Mouse (Mus musculus): ENCODE measurements around the gene Lrpprc. TPM values are rescaled to one million over a fixed set of nuclear protein-coding genes. Genes with fewer than 3 reads are reported as not detected.

Gene Lrpprc
- polyA plus RNA-seq, 1 experiment from 2014 or later = 56.6 TPM

GRCm38 (mm10) chr17:84758374-84758773 lies 32.2 kb downstream of the Lrpprc start:
- ATAC-seq (replicated peaks; ENCODE audit: low FRiP score) = no peak
- WGBS = 39% methylated on average over 10 of the region's 10 CpGs
- Histone ChIP-seq H3K4me2 (no peak overlapping the region), H3K27ac (no peak overlapping the region), H3K4me1 (peaks cover 2% of the 10 kb centered on the region), H3K36me3 (peaks cover 47% of the 10 kb centered on the region), H3K9ac (no peak overlapping the region), H3K4me3 (replicated peaks) (no peak overlapping the region), H3K9me3 (replicated peaks) (no peaks in the 10 kb centered on the region), H3K27me3 (no peaks in the 10 kb centered on the region)

- no peak overlapping the region for H3K4me2 ChIP-seq
- no peak overlapping the region for H3K9ac ChIP-seq
- no peaks in the 10 kb centered on the region for H3K9me3 ChIP-seq (replicated peaks)
- H3K4me3 ChIP-seq (replicated peaks) = no peak overlapping the region
- H3K36me3 ChIP-seq = peaks cover 44% of the 10 kb centered on the region
- H3K27ac ChIP-seq = no peak overlapping the region
- H3K27me3 ChIP-seq = no peaks in the 10 kb centered on the region
- H3K4me1 ChIP-seq = peaks cover 14% of the 10 kb centered on the region
- ATAC-seq (replicated peaks; ENCODE audit: low FRiP score) = no peak
- WGBS = 73% methylated on average over 2 of the region's 2 CpGs
Measured at GRCm38 (mm10) chr17:84756090-84756489, 34.5 kb downstream of the Lrpprc start.

- H3K9ac ChIP-seq = no peak overlapping the region
- peaks cover 47% of the 10 kb centered on the region for H3K36me3 ChIP-seq
- no peak overlapping the region for H3K4me2 ChIP-seq
- 48% methylated on average over 5 of the region's 5 CpGs for whole genome bisulfite sequencing
- ATAC-seq (replicated peaks; ENCODE audit: low FRiP score) = no peak
- no peaks in the 10 kb centered on the region for H3K27me3 ChIP-seq
- no peak overlapping the region for H3K27ac ChIP-seq
- H3K4me1 ChIP-seq = peaks cover 34% of the 10 kb centered on the region
- no peak overlapping the region for H3K4me3 ChIP-seq (replicated peaks)
- no peaks in the 10 kb centered on the region for H3K9me3 ChIP-seq (replicated peaks)
Measured at GRCm38 (mm10) chr17:84753489-84753888, 37.1 kb downstream of the Lrpprc start.

- H3K27ac ChIP-seq = peak overlapping the region; percentile 66
- H3K4me3 ChIP-seq (replicated peaks) = no peak overlapping the region
- ATAC-seq (replicated peaks; ENCODE audit: low FRiP score) = no peak
- no peaks in the 10 kb centered on the region for H3K27me3 ChIP-seq
- peaks cover 34% of the 10 kb centered on the region for H3K4me1 ChIP-seq
- H3K9me3 ChIP-seq (replicated peaks) = no peaks in the 10 kb centered on the region
- no peak overlapping the region for H3K9ac ChIP-seq
- WGBS = 67% methylated on average over 2 of the region's 2 CpGs
- H3K4me2 ChIP-seq = no peak overlapping the region
- H3K36me3 ChIP-seq = peaks cover 56% of the 10 kb centered on the region
Measured at GRCm38 (mm10) chr17:84752286-84752685, 38.3 kb downstream of the Lrpprc start.

- H3K4me1 ChIP-seq = peaks cover 37% of the 10 kb centered on the region
- H3K4me3 ChIP-seq (replicated peaks) = no peak overlapping the region
- H3K36me3 ChIP-seq = peaks cover 59% of the 10 kb centered on the region
- 73% methylated on average over 8 of the region's 8 CpGs for WGBS
- peak overlapping the region; percentile 66 for H3K27ac ChIP-seq
- H3K9me3 ChIP-seq (replicated peaks) = no peaks in the 10 kb centered on the region
- no peaks in the 10 kb centered on the region for H3K27me3 ChIP-seq
- H3K4me2 ChIP-seq = no peak overlapping the region
- ATAC-seq (replicated peaks; ENCODE audit: low FRiP score) = peak; percentile 73
- no peak overlapping the region for H3K9ac ChIP-seq
Measured at GRCm38 (mm10) chr17:84751630-84752191, 38.9 kb downstream of the Lrpprc start.

- Histone ChIP-seq H3K9me3 (replicated peaks) (no peaks in the 10 kb centered on the region), H3K4me2 (no peak overlapping the region), H3K4me3 (replicated peaks) (no peak overlapping the region), H3K9ac (no peak overlapping the region), H3K27ac (peak overlapping the region; percentile 2), H3K4me1 (peaks cover 37% of the 10 kb centered on the region), H3K36me3 (peaks cover 54% of the 10 kb centered on the region), H3K27me3 (no peaks in the 10 kb centered on the region)
- WGBS = 46% methylated on average over 4 of the region's 4 CpGs
- ATAC-seq (replicated peaks; ENCODE audit: low FRiP score) = peak; percentile 52
Measured at GRCm38 (mm10) chr17:84750130-84750529, 40.5 kb downstream of the Lrpprc start.

- WGBS = 43% methylated on average over 8 of the region's 8 CpGs
- no peaks in the 10 kb centered on the region for H3K27me3 ChIP-seq
- H3K27ac ChIP-seq = no peak overlapping the region
- peaks cover 54% of the 10 kb centered on the region for H3K36me3 ChIP-seq
- no peak overlapping the region for H3K4me3 ChIP-seq (replicated peaks)
- no peaks in the 10 kb centered on the region for H3K9me3 ChIP-seq (replicated peaks)
- ATAC-seq (replicated peaks; ENCODE audit: low FRiP score) = no peak
- H3K4me2 ChIP-seq = no peak overlapping the region
- no peak overlapping the region for H3K9ac ChIP-seq
- peaks cover 37% of the 10 kb centered on the region for H3K4me1 ChIP-seq
Measured at GRCm38 (mm10) chr17:84749297-84749696, 41.3 kb downstream of the Lrpprc start.

- no peak for ATAC-seq (replicated peaks; ENCODE audit: low FRiP score)
- 93% methylated on average over 9 of the region's 9 CpGs for WGBS
- Histone ChIP-seq H3K9me3 (replicated peaks) (no peaks in the 10 kb centered on the region), H3K4me3 (replicated peaks) (no peak overlapping the region), H3K27me3 (no peaks in the 10 kb centered on the region), H3K9ac (no peak overlapping the region), H3K36me3 (peaks cover 48% of the 10 kb centered on the region), H3K27ac (no peak overlapping the region), H3K4me1 (peaks cover 34% of the 10 kb centered on the region), H3K4me2 (no peak overlapping the region)
Measured at GRCm38 (mm10) chr17:84748152-84748682, 42.4 kb downstream of the Lrpprc start.

- no peaks in the 10 kb centered on the region for H3K9me3 ChIP-seq (replicated peaks)
- no peak overlapping the region for H3K4me2 ChIP-seq
- peaks cover 30% of the 10 kb centered on the region for H3K4me1 ChIP-seq
- no peak for ATAC-seq (replicated peaks; ENCODE audit: low FRiP score)
- no peaks in the 10 kb centered on the region for H3K27me3 ChIP-seq
- no peak overlapping the region for H3K27ac ChIP-seq
- peaks cover 42% of the 10 kb centered on the region for H3K36me3 ChIP-seq
- no peak overlapping the region for H3K4me3 ChIP-seq (replicated peaks)
- WGBS = 73% methylated on average over 6 of the region's 6 CpGs
- no peak overlapping the region for H3K9ac ChIP-seq
Measured at GRCm38 (mm10) chr17:84747212-84747611, 43.4 kb downstream of the Lrpprc start.

GRCm38 (mm10) chr17:84745001-84745400 lies 45.6 kb downstream of the Lrpprc start:
- Histone ChIP-seq H3K27ac (no peak overlapping the region), H3K27me3 (no peaks in the 10 kb centered on the region), H3K4me1 (peaks cover 12% of the 10 kb centered on the region), H3K9ac (no peak overlapping the region), H3K36me3 (peaks cover 23% of the 10 kb centered on the region), H3K9me3 (replicated peaks) (no peaks in the 10 kb centered on the region), H3K4me3 (replicated peaks) (no peak overlapping the region), H3K4me2 (no peak overlapping the region)
- ATAC-seq (replicated peaks; ENCODE audit: low FRiP score) = no peak
- WGBS = 64% methylated on average over 9 of the region's 9 CpGs

- H3K4me3 ChIP-seq (replicated peaks) = no peak overlapping the region
- H3K27me3 ChIP-seq = no peaks in the 10 kb centered on the region
- no peak overlapping the region for H3K9ac ChIP-seq
- no peaks in the 10 kb centered on the region for H3K9me3 ChIP-seq (replicated peaks)
- no peak for ATAC-seq (replicated peaks; ENCODE audit: low FRiP score)
- no peak overlapping the region for H3K4me2 ChIP-seq
- no peak overlapping the region for H3K27ac ChIP-seq
- 77% methylated on average over 4 of the region's 4 CpGs for WGBS
- H3K4me1 ChIP-seq = peaks cover 6% of the 10 kb centered on the region; the same call in 1 of the 2 replicates
- peaks cover 18% of the 10 kb centered on the region for H3K36me3 ChIP-seq
Measured at GRCm38 (mm10) chr17:84744256-84744655, 46.3 kb downstream of the Lrpprc start.

GRCm38 (mm10) chr17:84738073-84738797 lies 52.4 kb downstream of the Lrpprc start:
- no peak overlapping the region for H3K4me2 ChIP-seq
- H3K27ac ChIP-seq = no peak overlapping the region
- no peak overlapping the region for H3K9ac ChIP-seq
- no peak overlapping the region for H3K4me3 ChIP-seq (replicated peaks)
- peaks cover 31% of the 10 kb centered on the region for H3K36me3 ChIP-seq
- 84% methylated on average over 9 of the region's 9 CpGs for WGBS
- H3K27me3 ChIP-seq = no peaks in the 10 kb centered on the region
- no peaks in the 10 kb centered on the region for H3K4me1 ChIP-seq
- ATAC-seq (replicated peaks; ENCODE audit: low FRiP score) = no peak
- H3K9me3 ChIP-seq (replicated peaks) = no peaks in the 10 kb centered on the region
